Mouse (Mus musculus) layer of hippocampus, postnatal 25 days (tissue): Measurements from ENCODE around the gene Zfp169. TPM values are rescaled to one million over a fixed set of nuclear protein-coding genes. Genes with fewer than 3 reads are reported as not detected.
"Not testable (repeated sequence)": the region's sequence is repeated elsewhere in the genome, so short reads cannot be mapped to it uniquely, and the experiment has no call there.

Experiments
- DNase-seq, 2 experiments: peaks; one replicate each; pipeline ENCODE4 v3.0.0; 2022; ENCODE audit warnings: mixed read lengths in 2 of 2, low spot score in 1 of 2; ENCODE audit errors: extremely low spot score in 1 of 2
- microRNA-seq, 2 experiments: library from miRNA; unstranded; fragments of <30 nt; microRNA quantifications; one replicate each; pipeline ENCODE4 v1.2.0; 2021
- total RNA-seq, 2 experiments: library from RNA; stranded (reverse); gene quantifications; 2 replicates each; pipeline ENCODE4 v1.2.3; 2021

Zfp169 gene
- total RNA-seq, 2 experiments from 2014 or later: 19.3 to 24.9 TPM

DNA sequence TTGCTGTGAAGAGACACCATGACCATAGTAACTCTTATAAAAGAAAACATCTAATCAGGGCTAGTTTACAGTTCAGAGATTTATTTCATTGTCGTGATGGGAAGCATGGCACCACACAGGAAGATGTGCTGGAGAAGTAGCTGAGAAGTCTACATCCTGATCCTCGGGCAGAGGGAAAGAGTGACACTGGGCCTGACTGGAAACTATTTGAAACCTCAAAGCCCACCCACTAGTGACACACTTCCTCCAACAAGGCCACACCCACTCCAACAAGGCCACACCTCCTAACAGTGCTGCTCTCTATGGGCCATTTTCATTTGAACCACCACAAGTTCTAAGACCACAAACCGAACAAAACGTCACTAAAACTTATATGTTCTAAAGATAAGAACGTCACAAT, 12.5 kb upstream of the Zfp169 start:
- no peak for DNase-seq

DNA sequence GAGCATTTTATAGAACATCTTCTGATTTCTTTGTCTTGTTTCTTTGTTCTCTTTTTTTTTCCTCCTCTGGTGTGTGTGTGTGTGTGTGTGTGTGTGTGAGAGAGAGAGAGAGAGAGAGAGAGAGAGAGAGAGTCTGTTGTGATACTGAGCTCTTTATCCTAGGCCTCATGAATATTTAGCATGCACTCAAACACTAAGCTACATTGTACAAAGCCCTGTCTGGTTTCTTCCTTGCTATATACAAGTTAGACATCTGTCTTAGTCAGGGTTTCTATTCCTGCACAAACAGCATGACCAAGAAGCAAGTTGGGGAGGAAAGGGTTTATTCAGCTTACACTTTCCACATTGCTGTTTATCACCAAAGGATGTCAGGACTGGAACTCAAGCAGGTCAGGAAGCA, 5.9 kb upstream of the Zfp169 start:
- not testable (repeated sequence) for DNase-seq

DNA sequence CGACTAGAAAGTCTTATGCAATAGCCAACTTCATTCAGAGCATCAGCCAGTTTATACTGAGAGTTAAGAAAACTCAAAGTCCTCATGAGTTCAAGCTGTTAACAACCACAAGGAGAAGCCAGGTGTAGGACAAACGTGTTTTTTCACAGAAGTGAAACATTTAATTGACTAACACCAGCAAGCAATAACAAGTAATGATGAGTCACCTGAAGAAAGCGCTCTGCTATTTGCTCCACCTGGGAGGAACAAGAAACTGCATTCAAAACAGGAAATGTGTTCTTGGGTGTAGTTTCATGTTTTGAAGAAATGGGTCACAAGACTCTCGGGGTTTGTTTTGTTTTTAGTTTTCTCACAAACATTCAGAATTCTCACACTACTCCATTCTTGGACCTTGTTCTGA, 2.6 kb upstream of the Zfp169 start:
- no peak for DNase-seq

DNA sequence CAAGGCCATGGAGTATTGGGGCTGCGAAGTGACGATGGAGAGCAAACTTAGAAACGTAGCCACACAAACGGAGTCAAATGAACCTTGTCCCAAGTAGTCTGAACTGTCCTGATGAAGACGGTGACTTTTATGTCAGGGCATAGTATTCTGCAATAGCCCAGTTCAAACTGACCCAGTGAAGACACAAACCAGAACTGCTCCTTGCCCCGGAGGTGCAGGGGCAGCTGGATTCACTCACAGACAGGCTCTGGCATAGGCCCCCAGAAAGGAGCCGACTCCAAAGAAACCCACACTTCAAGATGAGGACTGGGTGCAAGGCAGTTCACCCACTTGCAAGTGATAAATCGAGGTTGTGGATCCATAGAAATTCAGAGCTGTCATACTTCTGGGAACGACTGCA, 4.6 kb downstream of the Zfp169 start:
- DNase-seq: no peak

DNA sequence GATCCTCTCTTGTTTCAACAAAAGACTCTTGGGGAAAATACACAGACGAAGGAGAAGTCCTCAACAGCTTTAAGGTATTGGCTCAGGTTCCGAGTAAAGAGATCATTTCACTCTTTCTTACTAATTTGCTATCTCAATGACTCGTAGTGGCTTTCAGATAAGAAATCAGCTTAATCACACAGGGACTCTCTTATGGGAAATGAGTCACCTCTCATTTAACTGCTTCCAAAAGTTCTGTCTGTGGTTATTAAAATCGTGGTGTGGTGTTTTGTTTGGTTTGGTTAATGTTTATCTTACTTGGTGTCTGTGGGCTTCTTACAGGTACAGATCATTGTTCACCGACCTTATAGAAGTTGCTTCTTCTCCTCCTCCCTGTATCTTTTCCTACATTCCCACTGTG, 10.8 kb downstream of the Zfp169 start:
- no peak for DNase-seq

DNA sequence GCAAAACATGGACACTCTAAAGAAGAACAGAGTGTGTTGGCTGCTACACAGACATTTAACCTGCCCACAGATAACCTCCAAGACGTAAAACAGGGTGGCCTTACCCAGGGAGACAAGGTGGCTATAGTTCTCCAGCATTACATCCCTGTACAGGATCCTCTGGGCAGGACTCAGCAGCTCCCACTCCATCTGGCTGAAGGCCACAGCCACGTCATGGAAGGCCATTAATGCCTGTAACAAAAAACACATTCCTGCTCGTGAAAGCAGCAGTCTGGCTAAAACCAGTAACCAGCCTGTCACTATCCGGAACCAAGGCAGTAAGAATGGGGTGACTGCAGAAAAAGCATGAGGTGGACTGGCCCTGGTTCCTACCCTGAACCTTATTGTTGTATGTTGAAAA, 14.6 kb downstream of the Zfp169 start:
- no peak for DNase-seq

DNA sequence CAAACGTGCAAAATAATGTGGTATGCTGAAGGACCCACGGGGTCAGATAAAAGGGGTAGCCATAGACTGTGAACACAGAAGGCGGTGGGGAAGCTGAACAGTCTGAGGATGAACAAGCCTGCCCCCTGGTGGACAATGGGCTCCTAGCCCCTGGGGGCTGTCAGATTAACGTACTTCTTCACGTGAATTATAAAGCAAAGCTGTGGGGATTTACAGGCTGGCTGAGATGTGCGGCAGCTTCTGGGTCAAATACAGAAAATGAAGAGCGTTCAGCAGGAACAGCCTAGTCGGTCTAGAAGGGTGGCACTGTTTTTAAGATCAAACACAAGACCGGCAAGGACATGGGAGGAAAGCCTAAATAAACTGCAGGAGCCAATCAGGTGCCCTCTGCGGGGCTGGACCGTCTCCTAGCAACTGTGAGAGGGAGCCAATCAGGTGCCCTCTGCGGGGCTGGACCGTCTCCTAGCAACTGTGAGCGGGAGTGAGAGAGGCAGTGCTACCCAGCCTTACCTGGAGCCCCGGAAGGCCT, 15.5 kb downstream of the Zfp169 start:
- peak; percentile 63 to 82 for DNase-seq

DNA sequence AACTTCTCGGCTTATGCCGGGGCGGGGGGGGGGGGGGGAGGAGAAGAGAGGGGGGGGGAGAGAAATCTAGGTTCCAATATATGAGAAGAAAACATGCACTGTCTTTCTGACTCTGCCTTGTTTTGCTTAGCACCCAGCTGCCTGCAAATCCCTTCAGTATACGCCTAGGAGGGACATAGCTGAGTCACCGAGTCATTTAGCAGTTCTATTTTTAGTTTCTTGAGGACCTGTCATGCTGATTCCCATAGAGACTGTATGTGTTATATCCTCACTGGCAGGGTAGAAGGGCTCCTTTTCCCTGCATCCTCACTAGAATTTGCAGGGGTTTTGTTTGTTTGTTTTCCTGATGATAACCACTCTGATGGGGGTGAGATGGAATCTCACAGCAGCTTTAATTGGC, 20.1 kb downstream of the Zfp169 start:
- DNase-seq: no peak

DNA sequence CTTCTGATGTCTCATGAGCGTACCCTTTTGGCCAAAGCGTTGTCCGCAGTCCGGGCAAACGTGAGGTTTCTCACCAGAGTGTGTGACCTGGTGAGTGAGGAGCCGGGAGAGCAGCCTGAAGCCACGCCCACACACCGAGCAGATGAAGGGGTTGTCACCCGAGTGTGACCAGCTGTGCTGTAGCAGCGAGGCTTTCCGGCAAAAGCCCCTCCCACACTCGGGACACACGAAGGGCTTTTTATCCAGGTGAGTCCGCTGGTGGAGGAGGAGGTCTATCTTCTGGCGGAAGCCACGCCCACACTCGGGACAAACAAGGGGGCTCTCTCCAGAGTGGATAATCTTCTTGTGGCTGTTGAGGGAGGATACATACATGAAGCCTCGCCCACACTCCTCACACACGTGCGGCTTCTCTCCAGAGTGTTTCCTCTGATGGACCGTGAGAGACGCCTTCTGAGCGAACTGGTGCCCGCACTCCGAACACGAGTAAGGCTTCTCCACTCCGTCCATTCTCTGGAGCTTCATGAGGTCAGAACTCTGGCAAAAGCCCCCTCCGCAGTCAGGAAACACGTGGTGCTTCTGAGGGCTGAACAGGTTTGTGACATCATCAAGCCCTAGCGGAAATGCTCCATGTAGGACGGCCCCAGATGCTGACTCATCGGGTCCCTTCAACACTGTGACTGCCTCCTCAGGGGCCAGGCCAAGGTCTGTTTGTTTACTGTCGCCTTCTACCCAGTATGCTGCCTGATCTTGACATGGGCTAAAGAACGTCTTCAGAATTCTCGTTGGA, 22.7 kb downstream of the Zfp169 start:
- DNase-seq: no peak

DNA sequence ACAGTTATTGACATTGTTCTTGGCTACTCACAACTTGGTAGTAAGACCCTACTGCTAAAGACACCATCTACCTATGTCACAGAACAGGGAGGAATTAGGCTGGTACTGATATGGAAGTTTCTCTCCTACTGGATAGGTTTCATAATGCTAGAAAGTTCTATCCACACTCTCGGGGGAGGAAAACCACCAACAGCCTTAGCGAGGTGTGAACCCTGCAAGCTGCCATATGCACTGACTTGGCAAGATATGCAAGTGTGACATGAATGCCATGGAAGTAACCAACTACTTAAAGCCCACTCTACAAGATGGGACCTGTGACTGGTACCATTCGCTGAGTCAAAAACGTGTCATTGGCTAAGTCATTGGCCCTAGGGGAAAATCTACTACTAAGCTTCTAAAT, 29.6 kb downstream of the Zfp169 start:
- DNase-seq: no peak

DNA sequence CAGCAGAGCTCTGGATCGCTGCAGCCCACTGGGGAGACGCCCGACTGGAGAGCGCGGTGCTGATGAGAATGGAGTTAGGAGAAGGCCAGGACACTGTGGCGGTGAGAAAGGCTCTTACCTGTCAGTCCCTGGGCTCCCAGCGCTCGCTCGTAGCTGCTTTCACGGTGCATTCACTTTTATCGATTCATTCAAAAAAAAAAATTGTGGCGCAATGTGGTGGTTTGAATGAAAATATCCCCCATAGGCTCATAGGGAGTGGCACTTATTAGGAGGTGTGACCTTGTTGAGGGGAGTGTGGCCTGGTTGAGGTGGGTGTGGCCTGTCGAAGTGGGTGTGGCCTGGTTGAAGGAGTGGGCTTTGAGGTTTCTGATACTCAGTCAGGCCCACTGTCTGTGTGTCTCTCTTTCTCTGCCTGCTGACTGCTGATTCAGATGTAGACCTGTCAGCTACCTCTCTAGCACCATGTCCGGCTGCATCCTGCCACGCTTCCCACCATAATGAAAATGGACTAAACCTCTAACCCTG, 44.5 kb downstream of the Zfp169 start:
- DNase-seq: no peak

DNA sequence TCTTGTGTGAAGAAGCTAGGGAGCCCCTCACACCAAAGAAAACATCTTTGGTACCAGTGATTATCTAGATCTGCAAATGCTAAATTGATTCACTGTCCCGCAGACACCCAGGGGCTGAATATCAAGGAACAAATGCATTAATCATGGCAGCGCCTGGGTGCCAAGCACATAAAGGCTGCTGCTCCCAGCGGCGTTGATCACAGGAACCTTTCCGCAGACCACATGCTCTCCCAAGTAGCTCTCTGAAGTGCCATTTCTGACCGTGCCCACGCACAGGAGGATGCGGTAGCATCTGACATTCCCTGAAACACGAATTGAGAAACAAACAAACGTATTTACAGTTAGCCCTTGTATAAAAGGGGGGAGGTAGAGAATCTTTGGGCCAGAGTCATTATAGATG, 47.1 kb downstream of the Zfp169 start:
- DNase-seq: no peak

DNA sequence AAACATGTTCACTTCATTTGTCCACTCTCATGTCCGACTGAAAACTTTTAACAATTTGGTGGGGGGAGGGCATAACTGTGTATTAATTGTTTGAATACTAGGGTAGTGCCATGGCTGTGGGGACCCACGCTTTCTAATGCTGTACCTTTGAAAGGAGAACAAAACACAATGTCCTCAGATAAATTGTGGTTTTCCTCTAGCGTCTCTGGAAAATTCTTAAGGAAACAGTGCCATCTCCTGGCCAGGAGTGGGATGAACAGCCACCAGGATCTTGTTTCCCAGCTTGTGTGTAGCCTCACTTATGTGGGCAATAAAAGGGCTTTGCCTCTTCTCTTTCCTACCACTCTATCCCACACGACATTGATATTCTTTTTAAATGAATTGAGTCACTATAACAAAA, 49.1 kb downstream of the Zfp169 start:
- peak; percentile 69 to 78 for DNase-seq

DNA sequence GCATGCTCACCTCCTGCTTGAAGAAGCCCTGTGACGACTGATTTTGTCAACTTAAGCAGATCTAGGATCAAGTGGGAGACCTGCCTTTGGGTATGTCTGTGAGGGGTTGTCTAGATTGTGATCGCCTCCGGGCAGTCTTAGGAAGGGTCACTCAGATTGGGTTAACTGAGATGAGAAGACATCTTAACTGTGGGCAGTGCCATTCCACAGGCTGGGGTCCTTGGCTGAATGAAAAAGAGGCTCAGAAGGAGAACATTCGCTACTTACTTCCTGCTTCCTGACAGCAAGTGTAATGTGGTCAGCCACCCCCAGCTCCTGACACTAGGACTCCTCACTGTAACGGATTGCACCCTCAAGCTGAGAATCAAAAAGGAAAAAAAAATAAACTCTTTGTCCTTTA, 54.0 kb downstream of the Zfp169 start:
- no peak for DNase-seq

DNA sequence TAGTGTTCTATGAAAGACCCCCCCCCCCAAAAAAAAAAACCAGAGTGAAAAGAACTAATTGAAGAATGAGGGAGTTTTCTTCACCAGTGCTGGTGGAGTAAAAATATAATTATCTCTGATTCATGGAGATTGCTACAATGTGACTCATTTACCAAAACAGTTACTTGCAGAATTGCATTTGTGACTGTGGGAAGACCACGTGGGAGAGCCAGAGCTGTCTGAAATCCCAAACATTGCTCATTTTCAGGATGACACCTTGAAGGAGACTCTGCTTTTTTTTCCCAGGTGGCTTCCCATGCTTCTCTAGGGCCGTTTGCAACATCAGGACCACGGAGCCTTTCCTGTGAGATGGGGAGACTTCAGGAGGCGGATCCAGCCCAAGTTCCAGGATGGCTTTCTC, 65.1 kb downstream of the Zfp169 start:
- DNase-seq: no peak

DNA sequence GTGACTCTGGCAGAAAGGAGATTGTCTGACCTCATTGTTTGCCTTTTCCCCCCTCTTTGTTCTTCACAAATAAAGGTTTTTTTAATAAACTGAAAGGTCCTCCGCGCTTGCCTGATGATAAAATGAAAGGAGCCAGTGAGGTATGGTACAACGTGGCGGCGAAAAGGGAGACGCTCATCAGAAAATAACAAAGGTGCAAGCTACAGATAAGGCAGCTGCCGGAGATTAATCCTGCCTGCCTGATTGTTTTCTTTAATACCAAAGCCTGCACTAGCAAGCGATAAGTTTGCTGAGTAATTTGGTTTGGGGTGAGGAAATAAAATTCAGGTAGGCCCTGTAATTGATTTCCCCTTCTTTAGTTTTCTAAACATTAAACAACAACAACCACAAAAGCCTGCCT, 69.3 kb downstream of the Zfp169 start:
- DNase-seq: no peak

DNA sequence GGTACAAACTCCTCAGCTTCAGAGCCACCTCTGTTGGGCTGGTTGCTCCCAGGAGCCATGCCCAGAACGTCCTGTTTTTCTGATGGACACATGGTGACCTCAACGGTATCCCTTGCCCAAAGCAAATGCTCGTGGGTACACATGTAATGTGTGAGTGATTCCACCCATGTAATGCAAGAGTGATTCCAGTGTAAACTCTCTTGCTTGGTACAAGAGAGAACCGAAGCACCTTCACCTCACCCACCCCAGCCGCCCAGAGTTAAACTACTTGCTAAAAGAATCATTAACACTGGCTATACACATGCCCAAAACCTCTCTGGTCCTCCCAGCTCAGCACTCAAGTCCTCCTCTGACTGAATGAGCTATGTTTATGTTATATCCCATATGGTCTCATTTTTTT, 74.9 kb downstream of the Zfp169 start:
- no peak for DNase-seq

Small RNA genes lying within 50 kb of the gene (microRNA-seq; reads per million reads assigned to microRNA genes)
- 0 reads per million in 2 experiments for gene Gm24111
- 308 to 420 reads per million in 2 experiments for gene Mirlet7a-1
- 16,285 to 35,894 reads per million in 2 experiments for gene Mirlet7d
- gene Mirlet7f-1: 0 reads per million in 2 experiments

Other genes with a start within 250 kb of the Zfp169 start
- 1 to 10 TPM; 1.8 to 2.1 TPM for gene A830005F24Rik, start 119 bp upstream of the Zfp169 start, total RNA-seq
- 10 to 100 TPM; 40.2 to 44.1 TPM for gene Ptpdc1, start 112.2 kb upstream of the Zfp169 start, total RNA-seq
- not detected for gene Barx1, start 149.5 kb upstream of the Zfp169 start, total RNA-seq